Mouse (Mus musculus) brain, adult 2 months (tissue): ENCODE data around the gene Zfp160.
"Not testable (repeated sequence)": the region's sequence is repeated elsewhere in the genome, so short reads cannot be mapped to it uniquely, and the experiment has no call there.

Experiments
- DNase-seq: peaks from one replicate; pipeline ENCODE4 v3.0.0; 2011; ENCODE audit warnings: low read depth, low spot score

Gene Zfp160

GRCm38 (mm10) chr17:21008382-21009331, at the start of gene Zfp160:
Gene Zfp160 (plus strand): TSS chr17:21008903.
- DNase-seq = peak; percentile 97

- no peak for DNase-seq
Measured at GRCm38 (mm10) chr17:20960386-20960785, 48.3 kb upstream of the Zfp160 start.

GRCm38 (mm10) chr17:20965421-20965820, 43.3 kb upstream of the Zfp160 start:
- no peak for DNase-seq

GRCm38 (mm10) chr17:20966681-20967080, 42.0 kb upstream of the Zfp160 start:
- no peak for DNase-seq

GRCm38 (mm10) chr17:20993716-20994115, 15.0 kb upstream of the Zfp160 start:
- DNase-seq = peak; percentile 69

- no peak for DNase-seq
Measured at GRCm38 (mm10) chr17:20996364-20996763, 12.3 kb upstream of the Zfp160 start, which contains the start of gene Vmn1r233. Gene Vmn1r233 (minus strand): TSS chr17:20996464.

GRCm38 (mm10) chr17:21009726-21010125, 1.0 kb downstream of the Zfp160 start:
- DNase-seq = no peak

GRCm38 (mm10) chr17:21018410-21019080, 9.8 kb downstream of the Zfp160 start:
- no peak for DNase-seq

GRCm38 (mm10) chr17:21048020-21048419, 39.3 kb downstream of the Zfp160 start:
- not testable (repeated sequence) for DNase-seq

- no peak for DNase-seq
Measured at GRCm38 (mm10) chr17:21050901-21051300, 42.2 kb downstream of the Zfp160 start.

- not testable (repeated sequence) for DNase-seq
Measured at GRCm38 (mm10) chr17:21051341-21051740, 42.6 kb downstream of the Zfp160 start.

- DNase-seq = not testable (repeated sequence)
Measured at GRCm38 (mm10) chr17:21051919-21052318, 43.2 kb downstream of the Zfp160 start.

- DNase-seq = peak; percentile 5
Measured at GRCm38 (mm10) chr17:21053267-21053666, 44.6 kb downstream of the Zfp160 start.

- DNase-seq = not testable (repeated sequence)
Measured at GRCm38 (mm10) chr17:21055111-21055510, 46.4 kb downstream of the Zfp160 start.

GRCm38 (mm10) chr17:21065501-21065900, 56.8 kb downstream of the Zfp160 start:
- no peak for DNase-seq

- DNase-seq = no peak
Measured at GRCm38 (mm10) chr17:21067036-21067435, 58.3 kb downstream of the Zfp160 start.

GRCm38 (mm10) chr17:21069443-21069842, 60.7 kb downstream of the Zfp160 start:
- not testable (repeated sequence) for DNase-seq

- DNase-seq = not testable (repeated sequence)
Measured at GRCm38 (mm10) chr17:21070971-21071370, 62.3 kb downstream of the Zfp160 start.
